Mouse (Mus musculus) hindbrain, embryonic 11.5 days (tissue): ENCODE results near the gene Ubqln2. TPM values are rescaled to one million over a fixed set of nuclear protein-coding genes. Genes with fewer than 3 reads are reported as not detected.

Experiments used
- ATAC-seq: fragments of 200-750 bp; cut with Nextera tagmentation; 2 replicates; pipeline ENCODE4 v1.8.0; 2017; ENCODE audit warnings: mild to moderate bottlenecking, moderate TSS enrichment, moderate library complexity; ENCODE audit not compliant: low FRiP score
- DNase-seq: peaks from one replicate; pipeline ENCODE4 v3.0.0-alpha.2; 2015; ENCODE audit warnings: low spot score
- H3K27ac ChIP-seq: fragments of 300-500 bp; sonication (generic); 2 replicates; pipeline ENCODE4 v1.5.1; 2014; ENCODE audit warnings: mild to moderate bottlenecking, low read depth, low read length
- H3K27me3 ChIP-seq: fragments of 300-500 bp; sonication (generic); 2 replicates; pipeline ENCODE4 v1.6.1; 2014; ENCODE audit warnings: mild to moderate bottlenecking, low read length, moderate library complexity, mixed read lengths; ENCODE audit not compliant: control insufficient read depth, insufficient read depth
- H3K36me3 ChIP-seq: fragments of 300-500 bp; sonication (generic); 2 replicates; pipeline ENCODE4 v1.6.1; 2014; ENCODE audit warnings: mild to moderate bottlenecking, low read length, moderate library complexity, mixed read lengths; ENCODE audit not compliant: control insufficient read depth, insufficient read depth
- H3K4me1 ChIP-seq: fragments of 300-500 bp; sonication (generic); replicated peaks from 2 replicates; pipeline ENCODE4 v1.6.1; 2014; ENCODE audit warnings: low read length, mixed read lengths; ENCODE audit not compliant: control insufficient read depth, insufficient read depth
- H3K4me2 ChIP-seq: fragments of 300-500 bp; sonication (generic); replicated peaks from 2 replicates; pipeline ENCODE4 v1.6.1; 2014; ENCODE audit warnings: mild to moderate bottlenecking, low read depth, low read length
- H3K4me3 ChIP-seq: fragments of 300-500 bp; sonication (generic); 2 replicates; pipeline ENCODE4 v1.5.1; 2014; ENCODE audit warnings: low read depth, low read length
- H3K9ac ChIP-seq: fragments of 300-500 bp; sonication (generic); 2 replicates; pipeline ENCODE4 v1.6.1; 2014; ENCODE audit warnings: low read depth, low read length
- H3K9me3 ChIP-seq: fragments of 300-500 bp; sonication (generic); 2 replicates; pipeline ENCODE4 v1.6.1; 2016; ENCODE audit warnings: low read length; ENCODE audit not compliant: control insufficient read depth
- WGBS: fragments of 180-500 bp; shearing (Covaris S2); extraction: QIAGEN DNeasy Blood & Tissue Kit; methylation state at CpG from one replicate; pipeline ENCODE4 v1.1.7; 2014; 5-methylcytosine and 5-hydroxymethylcytosine counted together
- polyA plus RNA-seq: library from polyadenylated mRNA; unstranded; fragments of >200 nt; fragmentation: Nextera tagmentation; extraction: Ambion mirVana; gene quantifications from 2 replicates; pipeline ENCODE4 v1.2.1, GENCODE M21; 2014

The Ubqln2 gene
- polyA plus RNA-seq, 1 experiment from 2014 or later: 54.3 TPM

DNA sequence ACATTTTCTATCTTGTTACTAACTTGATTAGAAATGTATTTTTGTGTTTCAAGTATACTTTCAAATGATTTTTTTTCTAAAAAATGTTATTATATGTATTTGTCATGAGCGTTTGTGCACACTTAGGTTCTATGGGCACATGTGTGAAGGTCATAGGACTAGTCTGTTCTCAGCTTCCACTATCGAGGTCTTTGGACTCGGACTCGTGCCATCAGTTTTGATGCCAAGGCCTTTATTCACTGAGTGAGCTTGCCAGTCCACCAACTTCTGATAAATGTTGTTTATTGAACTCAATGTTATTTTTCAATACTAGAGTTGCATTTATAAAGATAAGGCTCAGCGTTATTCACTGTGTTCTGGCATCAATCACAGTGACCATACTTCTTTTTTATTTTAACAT lies 17.5 kb downstream of the Ubqln2 start:
- 88% methylated on average over 5 of the region's 5 CpGs for WGBS
- DNase-seq: no peak

GRCm38 (mm10) chrX:153528399-153528798 lies 30.4 kb downstream of the Ubqln2 start:
- Histone ChIP-seq H3K4me1 (no peaks in the 10 kb centered on the region), H3K9me3 (no peaks in the 10 kb centered on the region), H3K36me3 (no peaks in the 10 kb centered on the region), H3K27ac (no peak overlapping the region), H3K4me2 (no peak overlapping the region), H3K9ac (no peak overlapping the region), H3K4me3 (no peak overlapping the region), H3K27me3 (no peaks in the 10 kb centered on the region)
- DNase-seq (peak; percentile 28), ATAC-seq (no peak)
- WGBS: 21% methylated on average over 2 of the region's 2 CpGs

More for the DNA sequence above, 17.5 kb downstream of the Ubqln2 start:
- H3K9me3 ChIP-seq: no peaks in the 10 kb centered on the region
- ATAC-seq: no peak
- H3K9ac ChIP-seq: no peak overlapping the region
- no peaks in the 10 kb centered on the region for H3K36me3 ChIP-seq
- no peaks in the 10 kb centered on the region for H3K27me3 ChIP-seq
- H3K4me1 ChIP-seq: no peaks in the 10 kb centered on the region
- H3K4me2 ChIP-seq: no peak overlapping the region
- no peak overlapping the region for H3K27ac ChIP-seq
- no peak overlapping the region for H3K4me3 ChIP-seq

Other genes with a start within 250 kb of the Ubqln2 start
- not detected in 2 replicates for gene Cypt3, start 60.4 kb downstream of the Ubqln2 start, polyA plus RNA-seq
- gene Kctd12b, start 198.2 kb downstream of the Ubqln2 start, polyA plus RNA-seq: 3.9 and 4.7 TPM in 2 replicates
- 71.9 and 78.7 TPM in 2 replicates for gene Nbdy, start 225.4 kb downstream of the Ubqln2 start, polyA plus RNA-seq